Mouse (Mus musculus) kidney, postnatal 36 days (tissue): ENCODE measurements at regions not wholly inside any gene's neighbourhood (a gene's known extent, or its start where the extent isn't known, plus 50 kb on each side); places are given as distances from the start of the nearest gene placed in this dataset.

Experiments used
- DNase-seq, 2 experiments: peaks; one replicate each; pipeline ENCODE4 v3.0.0; 2021 to 2022; ENCODE audit warnings: mixed read lengths in 2 of 2

- no peak for DNase-seq
These were observed 90.8 kb downstream of the Rpe65 start for GRCm38 (mm10) chr3:159689743-159690142.

GRCm38 (mm10) chr3:159724340-159725119 lies 114.9 kb upstream of the Wls start:
- peak; percentile 21 to 31 for DNase-seq

GRCm38 (mm10) chr3:159732201-159732600 lies 107.3 kb upstream of the Wls start:
- DNase-seq: no peak

GRCm38 (mm10) chr3:159733141-159733540 lies 106.3 kb upstream of the Wls start:
- DNase-seq: no peak

GRCm38 (mm10) chr3:159734547-159734946 lies 104.9 kb upstream of the Wls start:
- no peak for DNase-seq

GRCm38 (mm10) chr3:159736070-159736469 lies 103.4 kb upstream of the Wls start:
- no peak for DNase-seq

- no peak for DNase-seq
These were observed 98.7 kb upstream of the Wls start for GRCm38 (mm10) chr3:159740600-159741279.

- DNase-seq: no peak
These were observed 97.7 kb upstream of the Wls start for GRCm38 (mm10) chr3:159741816-159742215.

- no peak for DNase-seq
These were observed 79.7 kb upstream of the Wls start for GRCm38 (mm10) chr3:159759740-159760139.

- no peak for DNase-seq
These were observed 79.2 kb upstream of the Wls start for GRCm38 (mm10) chr3:159760293-159760692.

- no peak for DNase-seq
These were observed 78.5 kb upstream of the Wls start for GRCm38 (mm10) chr3:159760949-159761348.

- DNase-seq: no peak
These were observed 57.1 kb upstream of the Wls start for GRCm38 (mm10) chr3:159782222-159782844.

GRCm38 (mm10) chr3:159787776-159788175 lies 51.7 kb upstream of the Wls start:
- no peak for DNase-seq
